Mouse (Mus musculus): ENCODE measurements around the gene Ermn. TPM values are rescaled to one million over a fixed set of nuclear protein-coding genes. Genes with fewer than 3 reads are reported as not detected.

Ermn gene
- not detected in 2 replicates for polyA plus RNA-seq (2012)

GRCm38 (mm10) chr2:58052821-58053581 is at the start of gene Ermn:
Gene Ermn, minus strand, starts transcription at chr2:58052864.
- Histone ChIP-seq H3K9me3 (ENCODE audit: control insufficient read depth, low read length) (no peaks in the 10 kb centered on the region), H3K4me1 (ENCODE audit: control insufficient read depth) (no peaks in the 10 kb centered on the region), H3K4me3 (replicated peaks) (no peak within 1 kb of the TSS), H3K27me3 (ENCODE audit: control insufficient read depth) (no peaks in the 10 kb centered on the region), H3K36me3 (ENCODE audit: control insufficient read depth) (no peaks in the 10 kb centered on the region)
- no peak for TF ChIP-seq TAL1 (IDR thresholded peaks at IDR 0.05; ENCODE audit: low read length)
- TF ChIP-seq GATA1 (IDR thresholded peaks at IDR 0.05; ENCODE audit: low read length), result no peak

GRCm38 (mm10) chr2:58094818-58095217 is 42.2 kb upstream of the Ermn start:
- Histone ChIP-seq H3K27me3 (ENCODE audit: control insufficient read depth) (no peaks in the 10 kb centered on the region), H3K4me1 (ENCODE audit: control insufficient read depth) (no peaks in the 10 kb centered on the region), H3K36me3 (ENCODE audit: control insufficient read depth) (no peaks in the 10 kb centered on the region), H3K4me3 (replicated peaks) (no peak overlapping the region), H3K9me3 (ENCODE audit: control insufficient read depth, low read length) (no peaks in the 10 kb centered on the region)
- TF ChIP-seq GATA1 (IDR thresholded peaks at IDR 0.05; ENCODE audit: low read length) (no peak), TAL1 (IDR thresholded peaks at IDR 0.05; ENCODE audit: low read length) (no peak)

DNA sequence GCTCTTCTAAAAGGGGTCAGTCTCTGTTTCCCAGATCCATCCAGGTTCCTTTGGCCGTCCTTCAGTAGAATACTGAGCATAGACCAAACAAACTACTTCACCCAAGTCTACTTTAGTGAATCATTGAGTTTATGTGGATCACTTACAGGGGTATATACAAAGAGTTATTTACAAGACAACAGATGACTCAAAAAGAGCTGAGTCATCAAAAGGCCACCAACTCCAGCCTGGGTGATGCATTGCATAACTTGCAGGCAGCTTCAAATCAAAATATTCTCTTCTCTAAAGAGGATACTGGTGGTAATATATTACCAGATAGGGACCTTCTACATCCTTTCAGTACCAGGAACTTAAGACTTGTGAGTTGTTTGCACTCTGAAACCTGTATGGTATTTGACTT is 33.8 kb upstream of the Ermn start:
- no peaks in the 10 kb centered on the region for H3K27me3 ChIP-seq (ENCODE audit: control insufficient read depth)
- no peaks in the 10 kb centered on the region for H3K9me3 ChIP-seq (ENCODE audit: control insufficient read depth, low read length)
- H3K36me3 ChIP-seq (ENCODE audit: control insufficient read depth), result no peaks in the 10 kb centered on the region
- no peak overlapping the region for H3K4me3 ChIP-seq (replicated peaks)
- H3K4me1 ChIP-seq (ENCODE audit: control insufficient read depth), result no peaks in the 10 kb centered on the region
- TF ChIP-seq TAL1 (IDR thresholded peaks at IDR 0.05; ENCODE audit: low read length) (no peak), GATA1 (IDR thresholded peaks at IDR 0.05; ENCODE audit: low read length) (no peak)

GRCm38 (mm10) chr2:58079849-58080248 is 27.2 kb upstream of the Ermn start:
- H3K4me1 ChIP-seq (ENCODE audit: control insufficient read depth), result no peaks in the 10 kb centered on the region
- H3K4me3 ChIP-seq (replicated peaks), result no peak overlapping the region
- no peaks in the 10 kb centered on the region for H3K27me3 ChIP-seq (ENCODE audit: control insufficient read depth)
- H3K36me3 ChIP-seq (ENCODE audit: control insufficient read depth), result no peaks in the 10 kb centered on the region
- H3K9me3 ChIP-seq (ENCODE audit: control insufficient read depth, low read length), result no peaks in the 10 kb centered on the region
- TF ChIP-seq GATA1 (IDR thresholded peaks at IDR 0.05; ENCODE audit: low read length) (no peak), TAL1 (IDR thresholded peaks at IDR 0.05; ENCODE audit: low read length) (no peak)

DNA sequence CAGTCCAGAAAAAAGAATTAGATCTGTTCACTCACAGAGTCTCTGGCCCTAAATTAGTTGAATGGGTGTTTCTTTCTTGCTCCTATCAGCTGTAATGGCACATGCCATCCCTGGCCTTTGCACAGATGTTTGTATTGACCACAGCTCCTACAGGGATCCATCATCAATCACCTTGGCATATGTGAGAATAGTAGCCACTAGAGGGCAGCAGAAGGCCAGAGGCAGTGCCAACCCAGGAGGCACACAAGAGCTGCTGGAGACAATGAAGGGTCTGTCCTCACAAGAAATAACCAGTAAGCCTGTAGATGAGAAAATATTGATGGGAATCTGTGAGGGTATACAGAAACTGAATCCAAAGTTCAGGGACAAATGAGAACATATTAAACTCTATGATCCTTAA is 2.7 kb upstream of the Ermn start:
- TF ChIP-seq GATA1 (IDR thresholded peaks at IDR 0.05; ENCODE audit: low read length) (no peak), TAL1 (IDR thresholded peaks at IDR 0.05; ENCODE audit: low read length) (no peak)

DNA sequence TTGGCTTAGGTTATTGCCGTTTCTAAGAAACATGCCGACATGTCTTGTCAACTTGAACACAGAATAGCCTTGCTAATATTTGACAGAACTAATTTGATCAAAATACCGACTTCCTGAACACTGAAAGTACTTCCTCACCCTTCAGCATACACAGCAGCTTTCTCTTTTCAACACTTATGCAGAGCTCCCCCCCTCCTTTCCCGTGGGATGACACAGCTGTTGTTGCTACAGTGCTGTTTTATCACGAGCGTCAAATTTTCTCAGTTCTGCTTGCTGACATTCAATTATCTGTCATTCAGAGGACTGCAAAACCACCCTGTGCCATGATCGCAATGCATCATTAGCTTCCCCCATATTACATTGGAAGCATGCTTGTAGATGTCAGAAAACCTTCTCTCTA is 10.8 kb downstream of the Ermn start:
- Histone ChIP-seq H3K4me1 (ENCODE audit: control insufficient read depth) (no peaks in the 10 kb centered on the region), H3K36me3 (ENCODE audit: control insufficient read depth) (no peaks in the 10 kb centered on the region), H3K27me3 (ENCODE audit: control insufficient read depth) (no peaks in the 10 kb centered on the region), H3K4me3 (replicated peaks) (no peak overlapping the region), H3K9me3 (ENCODE audit: control insufficient read depth, low read length) (no peaks in the 10 kb centered on the region)
- TF ChIP-seq TAL1 (IDR thresholded peaks at IDR 0.05; ENCODE audit: low read length), result no peak
- TF ChIP-seq GATA1 (IDR thresholded peaks at IDR 0.05; ENCODE audit: low read length), result no peak

More for the DNA sequence above, 2.7 kb upstream of the Ermn start:
- Histone ChIP-seq H3K36me3 (ENCODE audit: control insufficient read depth) (no peaks in the 10 kb centered on the region), H3K27me3 (ENCODE audit: control insufficient read depth) (no peaks in the 10 kb centered on the region), H3K9me3 (ENCODE audit: control insufficient read depth, low read length) (no peaks in the 10 kb centered on the region), H3K4me3 (replicated peaks) (no peak overlapping the region), H3K4me1 (ENCODE audit: control insufficient read depth) (no peaks in the 10 kb centered on the region)

GRCm38 (mm10) chr2:58036926-58037325 is 15.7 kb downstream of the Ermn start:
- no peaks in the 10 kb centered on the region for H3K36me3 ChIP-seq (ENCODE audit: control insufficient read depth)
- TF ChIP-seq TAL1 (IDR thresholded peaks at IDR 0.05; ENCODE audit: low read length) (no peak), GATA1 (IDR thresholded peaks at IDR 0.05; ENCODE audit: low read length) (no peak)
- no peaks in the 10 kb centered on the region for H3K27me3 ChIP-seq (ENCODE audit: control insufficient read depth)
- H3K9me3 ChIP-seq (ENCODE audit: control insufficient read depth, low read length), result no peaks in the 10 kb centered on the region
- no peaks in the 10 kb centered on the region for H3K4me1 ChIP-seq (ENCODE audit: control insufficient read depth)
- no peak overlapping the region for H3K4me3 ChIP-seq (replicated peaks)

DNA sequence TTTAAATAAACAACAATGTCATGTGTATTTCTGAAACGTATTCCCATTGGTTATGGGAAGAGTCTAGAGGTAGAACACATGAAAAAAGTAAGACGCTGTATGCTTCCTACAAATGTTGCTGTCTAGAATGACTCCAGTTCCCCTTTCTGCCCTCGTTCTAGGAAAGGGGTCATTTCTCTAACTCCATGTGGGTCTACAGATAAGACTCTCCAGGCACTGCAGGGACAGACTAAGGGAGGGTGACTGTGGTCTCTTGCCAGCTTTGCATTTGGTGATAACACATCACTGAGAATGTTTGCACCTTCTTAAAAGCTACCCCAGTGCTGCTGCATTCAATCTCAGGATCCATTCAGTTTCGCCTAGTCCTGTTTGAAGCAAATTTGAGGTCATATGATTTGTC is 17.0 kb downstream of the Ermn start:
- no peaks in the 10 kb centered on the region for H3K36me3 ChIP-seq (ENCODE audit: control insufficient read depth)
- no peaks in the 10 kb centered on the region for H3K27me3 ChIP-seq (ENCODE audit: control insufficient read depth)
- no peak for TF ChIP-seq TAL1 (IDR thresholded peaks at IDR 0.05; ENCODE audit: low read length)
- no peak for TF ChIP-seq GATA1 (IDR thresholded peaks at IDR 0.05; ENCODE audit: low read length)
- H3K9me3 ChIP-seq (ENCODE audit: control insufficient read depth, low read length), result no peaks in the 10 kb centered on the region
- no peak overlapping the region for H3K4me3 ChIP-seq (replicated peaks)
- H3K4me1 ChIP-seq (ENCODE audit: control insufficient read depth), result no peaks in the 10 kb centered on the region

GRCm38 (mm10) chr2:58031431-58031830 is 21.2 kb downstream of the Ermn start:
- Histone ChIP-seq H3K9me3 (ENCODE audit: control insufficient read depth, low read length) (no peaks in the 10 kb centered on the region), H3K36me3 (ENCODE audit: control insufficient read depth) (no peaks in the 10 kb centered on the region), H3K4me3 (replicated peaks) (no peak overlapping the region), H3K4me1 (ENCODE audit: control insufficient read depth) (no peaks in the 10 kb centered on the region), H3K27me3 (ENCODE audit: control insufficient read depth) (no peaks in the 10 kb centered on the region)
- TF ChIP-seq GATA1 (IDR thresholded peaks at IDR 0.05; ENCODE audit: low read length) (no peak), TAL1 (IDR thresholded peaks at IDR 0.05; ENCODE audit: low read length) (no peak)

GRCm38 (mm10) chr2:58029404-58029803 is 23.3 kb downstream of the Ermn start:
- no peak for TF ChIP-seq GATA1 (IDR thresholded peaks at IDR 0.05; ENCODE audit: low read length)
- no peak for TF ChIP-seq TAL1 (IDR thresholded peaks at IDR 0.05; ENCODE audit: low read length)
- no peak overlapping the region for H3K4me3 ChIP-seq (replicated peaks)

More at GRCm38 (mm10) chr2:58029404-58029803, 23.3 kb downstream of the Ermn start:
- no peaks in the 10 kb centered on the region for H3K9me3 ChIP-seq (ENCODE audit: control insufficient read depth, low read length)
- no peaks in the 10 kb centered on the region for H3K4me1 ChIP-seq (ENCODE audit: control insufficient read depth)
- H3K36me3 ChIP-seq (ENCODE audit: control insufficient read depth), result no peaks in the 10 kb centered on the region
- H3K27me3 ChIP-seq (ENCODE audit: control insufficient read depth), result no peaks in the 10 kb centered on the region

Measured in erythroblast, embryonic 14.5 days (primary cell).